Mouse (Mus musculus) testis, postnatal 14 days (tissue): Measurements from ENCODE around the gene Ppt2.

Experiments used
- DNase-seq: peaks from one replicate; pipeline ENCODE4 v3.0.0; 2021; ENCODE audit warnings: low spot score

Ppt2 gene

GRCm38 (mm10) chr17:34627943-34628643 lies at the start of gene Ppt2:
Gene Ppt2 (minus strand): TSS chr17:34628510.
- DNase-seq = no peak

- peak; percentile 71 for DNase-seq
These were observed 48.4 kb upstream of the Ppt2 start for GRCm38 (mm10) chr17:34676671-34677070.

- no peak for DNase-seq
These were observed 47.8 kb upstream of the Ppt2 start for GRCm38 (mm10) chr17:34676093-34676460.

- DNase-seq = no peak
These were observed 47.1 kb upstream of the Ppt2 start for GRCm38 (mm10) chr17:34675205-34676092.

GRCm38 (mm10) chr17:34674524-34675204 lies 46.4 kb upstream of the Ppt2 start:
- DNase-seq = no peak

GRCm38 (mm10) chr17:34673139-34673538 lies 44.8 kb upstream of the Ppt2 start:
- no peak for DNase-seq

- DNase-seq = no peak
These were observed 44.0 kb upstream of the Ppt2 start for GRCm38 (mm10) chr17:34672246-34672792.

- no peak for DNase-seq
These were observed 43.1 kb upstream of the Ppt2 start for GRCm38 (mm10) chr17:34671151-34672066.

GRCm38 (mm10) chr17:34670235-34670634 lies 41.9 kb upstream of the Ppt2 start, which contains the start of gene Tnxb:
Gene Tnxb (plus strand): TSS chr17:34670535.
- DNase-seq = no peak

- no peak for DNase-seq
These were observed 36.2 kb upstream of the Ppt2 start for GRCm38 (mm10) chr17:34664472-34664871.

GRCm38 (mm10) chr17:34663558-34663957 lies 35.2 kb upstream of the Ppt2 start:
- DNase-seq = no peak

GRCm38 (mm10) chr17:34662978-34663377 lies 34.7 kb upstream of the Ppt2 start:
- DNase-seq = no peak

- no peak for DNase-seq
These were observed 34.2 kb upstream of the Ppt2 start for GRCm38 (mm10) chr17:34662468-34662867.

- DNase-seq = no peak
These were observed 32.8 kb upstream of the Ppt2 start for GRCm38 (mm10) chr17:34661121-34661591.

- no peak for DNase-seq
These were observed 32.0 kb upstream of the Ppt2 start for GRCm38 (mm10) chr17:34660259-34660820.

GRCm38 (mm10) chr17:34659897-34660214 lies 31.5 kb upstream of the Ppt2 start:
- no peak for DNase-seq

- DNase-seq = no peak
These were observed 31.0 kb upstream of the Ppt2 start for GRCm38 (mm10) chr17:34659181-34659896.

GRCm38 (mm10) chr17:34658591-34658990 lies 30.3 kb upstream of the Ppt2 start:
- DNase-seq = no peak

GRCm38 (mm10) chr17:34658145-34658544 lies 29.8 kb upstream of the Ppt2 start:
- DNase-seq = no peak

GRCm38 (mm10) chr17:34657271-34657670 lies 29.0 kb upstream of the Ppt2 start:
- no peak for DNase-seq
